Mouse (Mus musculus) E14TG2a.4 (cell line): Measurements from ENCODE around the gene Arhgef15.

Experiments used
- H3K27me3 ChIP-seq: 2 replicates; pipeline ENCODE4 v1.6.1; 2014; ENCODE audit warnings: low read length, control low read depth; ENCODE audit not compliant: insufficient read depth
- H3K36me3 ChIP-seq: 2 replicates; pipeline ENCODE4 v1.6.1; 2014; ENCODE audit warnings: low read length, control low read depth; ENCODE audit not compliant: insufficient read depth
- H3K4me1 ChIP-seq: replicated peaks from 2 replicates; pipeline ENCODE4 v1.6.1; 2014; ENCODE audit warnings: low read depth, low read length, control low read depth
- H3K4me3 ChIP-seq: replicated peaks from 2 replicates; pipeline ENCODE4 v1.5.1; 2014; ENCODE audit warnings: mild to moderate bottlenecking, low read length
- H3K9me3 ChIP-seq: 2 replicates; pipeline ENCODE4 v1.6.1; 2014; ENCODE audit warnings: low read length, control low read depth
- CTCF ChIP-seq: conservative IDR thresholded peaks from 2 replicates; pipeline ENCODE4 v1.5.1; 2014; ENCODE audit warnings: low read length
- NANOG ChIP-seq: IDR thresholded peaks from 2 replicates; pipeline ENCODE4 v1.6.1; 2014; ENCODE audit warnings: borderline replicate concordance, low read length, mixed read lengths
- POU5F1 ChIP-seq: IDR thresholded peaks from 2 replicates; pipeline ENCODE4 v1.6.1; 2014; ENCODE audit warnings: low read length, borderline replicate concordance

The Arhgef15 gene

GRCm38 (mm10) chr11:68924749-68925148 lies 32.5 kb downstream of the Arhgef15 start:
- H3K27me3 ChIP-seq = peaks cover 14% of the 10 kb centered on the region
- H3K36me3 ChIP-seq = no peaks in the 10 kb centered on the region
- no peak overlapping the region for H3K4me3 ChIP-seq
- H3K9me3 ChIP-seq = no peaks in the 10 kb centered on the region
- TF ChIP-seq POU5F1 (no peak), NANOG (no peak), CTCF (no peak)
- peaks cover 15% of the 10 kb centered on the region; the same call in 1 of the 2 replicates for H3K4me1 ChIP-seq

- H3K27me3 ChIP-seq = peaks cover 14% of the 10 kb centered on the region
- no peak overlapping the region for H3K4me3 ChIP-seq
- H3K36me3 ChIP-seq = no peaks in the 10 kb centered on the region
- TF ChIP-seq POU5F1 = no peak
- TF ChIP-seq CTCF = no peak
- TF ChIP-seq NANOG = no peak
- peaks cover 15% of the 10 kb centered on the region; the same call in 1 of the 2 replicates for H3K4me1 ChIP-seq
- H3K9me3 ChIP-seq = no peaks in the 10 kb centered on the region
Measured at GRCm38 (mm10) chr11:68923191-68923590, 34.1 kb downstream of the Arhgef15 start.

GRCm38 (mm10) chr11:68914566-68914965 lies 42.7 kb downstream of the Arhgef15 start:
- H3K9me3 ChIP-seq = peaks cover 4% of the 10 kb centered on the region; the same call in 1 of the 2 replicates
- no peaks in the 10 kb centered on the region for H3K36me3 ChIP-seq
- no peak for TF ChIP-seq CTCF
- no peak for TF ChIP-seq POU5F1
- TF ChIP-seq NANOG = no peak
- no peak overlapping the region for H3K4me3 ChIP-seq
- H3K4me1 ChIP-seq = peaks cover 9% of the 10 kb centered on the region; the same call in 1 of the 2 replicates
- peaks cover 6% of the 10 kb centered on the region for H3K27me3 ChIP-seq

GRCm38 (mm10) chr11:68911531-68912177 lies 45.6 kb downstream of the Arhgef15 start:
- Histone ChIP-seq H3K27me3 (peaks cover 6% of the 10 kb centered on the region), H3K36me3 (peaks cover 6% of the 10 kb centered on the region), H3K4me1 (peaks cover 16% of the 10 kb centered on the region), H3K9me3 (peaks cover 4% of the 10 kb centered on the region; the same call in 1 of the 2 replicates), H3K4me3 (no peak overlapping the region)
- no peak for TF ChIP-seq POU5F1
- TF ChIP-seq NANOG = no peak

- Histone ChIP-seq H3K27me3 (peaks cover 6% of the 10 kb centered on the region), H3K9me3 (peaks cover 4% of the 10 kb centered on the region; the same call in 1 of the 2 replicates), H3K4me1 (peaks cover 34% of the 10 kb centered on the region), H3K36me3 (peaks cover 33% of the 10 kb centered on the region), H3K4me3 (no peak overlapping the region)
- TF ChIP-seq NANOG = no peak
- no peak for TF ChIP-seq POU5F1
- TF ChIP-seq CTCF = no peak
Measured at GRCm38 (mm10) chr11:68908846-68909503, 48.3 kb downstream of the Arhgef15 start.

GRCm38 (mm10) chr11:68907251-68907650 lies 50.0 kb downstream of the Arhgef15 start:
- no peak for TF ChIP-seq POU5F1
- no peak for TF ChIP-seq NANOG
- no peak for TF ChIP-seq CTCF
- Histone ChIP-seq H3K27me3 (peaks cover 5% of the 10 kb centered on the region), H3K4me1 (peaks cover 46% of the 10 kb centered on the region), H3K36me3 (peaks cover 50% of the 10 kb centered on the region), H3K9me3 (no peaks in the 10 kb centered on the region), H3K4me3 (no peak overlapping the region)

- TF ChIP-seq NANOG = no peak
- TF ChIP-seq CTCF = no peak
- no peak for TF ChIP-seq POU5F1
- Histone ChIP-seq H3K27me3 (no peaks in the 10 kb centered on the region), H3K4me1 (peaks cover 38% of the 10 kb centered on the region), H3K9me3 (no peaks in the 10 kb centered on the region), H3K4me3 (no peak overlapping the region), H3K36me3 (peaks cover 56% of the 10 kb centered on the region)
Measured at GRCm38 (mm10) chr11:68906461-68906790, 50.9 kb downstream of the Arhgef15 start.

- Histone ChIP-seq H3K4me3 (no peak overlapping the region), H3K27me3 (no peaks in the 10 kb centered on the region), H3K36me3 (peaks cover 56% of the 10 kb centered on the region), H3K9me3 (no peaks in the 10 kb centered on the region), H3K4me1 (peaks cover 41% of the 10 kb centered on the region)
- TF ChIP-seq CTCF (no peak), NANOG (no peak), POU5F1 (no peak)
Measured at GRCm38 (mm10) chr11:68905665-68906460, 51.4 kb downstream of the Arhgef15 start.
